Mouse (Mus musculus) adrenal gland, adult (tissue): Measurements from ENCODE around the gene Gnat2.
A peak's percentile ranks its signal among the peaks of the same experiment; 100 is the strongest.

Source experiments
- DNase-seq, 2 experiments: peaks; one replicate each; pipeline ENCODE4 v3.0.0; 2022 to 2023; ENCODE audit warnings: low spot score in 1 of 2; ENCODE audit not compliant: inconsistent age in 2 of 2

The Gnat2 gene

DNA sequence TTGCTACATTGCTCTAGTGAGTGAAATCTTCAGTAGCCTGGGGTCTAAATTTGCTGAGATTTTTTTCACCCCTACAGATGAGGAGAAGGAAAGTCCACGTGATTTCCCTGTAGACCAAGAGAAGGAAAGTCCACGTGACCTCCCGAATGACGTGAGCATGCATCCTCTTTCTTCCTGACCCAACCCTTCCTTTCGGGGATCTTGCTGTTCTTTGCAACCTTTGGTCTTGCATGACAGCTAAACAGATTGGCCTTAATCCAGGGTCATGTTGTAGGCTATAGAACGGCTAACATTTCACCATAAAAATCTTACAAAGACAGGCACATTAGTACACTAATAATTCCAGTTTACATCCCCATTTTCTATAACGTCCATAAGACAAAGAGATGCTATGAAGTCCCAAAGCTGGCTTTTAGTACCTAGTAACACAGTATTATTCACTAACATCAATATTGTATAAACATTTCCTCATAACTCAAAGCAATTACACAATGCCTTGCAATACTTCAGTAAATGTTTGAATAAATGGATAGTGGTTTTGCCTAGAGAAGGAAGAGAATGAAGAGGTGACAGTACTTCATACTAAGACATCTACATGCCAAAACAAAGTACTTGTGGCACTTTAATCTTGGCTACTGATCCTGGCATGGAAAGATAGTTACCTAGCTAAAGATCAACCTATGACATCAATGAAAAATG is 21.2 kb downstream of the Gnat2 start:
- DNase-seq = peak in 1 of 2 experiments; percentile 60

DNA sequence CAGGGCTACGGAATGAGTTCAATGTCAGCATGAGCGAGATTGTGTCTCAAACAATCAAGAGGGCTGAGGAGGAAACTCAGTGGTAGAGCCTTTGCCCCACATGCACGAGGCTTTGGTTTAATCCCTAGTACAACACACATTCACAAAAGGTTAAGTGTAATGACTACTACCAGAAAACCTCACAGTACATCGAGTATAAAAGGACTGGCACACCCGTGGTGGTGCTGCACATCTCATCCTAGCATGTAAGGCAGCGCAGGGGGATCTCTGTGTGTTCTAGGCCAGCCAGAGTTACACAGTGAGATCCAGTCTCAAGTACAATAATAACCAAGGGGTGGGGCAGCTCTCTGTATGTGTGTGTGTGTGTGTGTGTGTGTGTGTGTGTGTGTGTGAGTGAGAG is 24.9 kb downstream of the Gnat2 start:
- DNase-seq = no peak

DNA sequence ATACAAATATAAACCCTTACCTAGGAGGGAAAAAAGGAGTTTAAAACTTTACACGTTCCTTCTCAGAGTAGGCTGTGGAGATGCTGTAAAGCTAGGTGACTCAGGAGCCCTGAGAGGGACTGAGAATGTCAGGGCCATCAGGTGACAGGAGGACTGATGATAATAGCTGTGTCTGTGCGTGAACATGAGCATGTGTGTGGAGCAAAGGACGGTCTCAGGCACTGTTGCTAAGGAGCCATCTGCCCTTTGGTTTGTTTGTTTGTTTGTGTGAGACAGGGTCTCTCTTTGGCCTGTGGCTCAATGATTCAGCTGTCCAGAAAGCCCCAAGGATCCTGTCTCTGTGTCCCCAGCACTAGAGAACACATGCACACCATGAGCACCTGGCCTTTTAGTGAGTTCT is 28.5 kb downstream of the Gnat2 start:
- peak; percentile 42 to 76 for DNase-seq

DNA sequence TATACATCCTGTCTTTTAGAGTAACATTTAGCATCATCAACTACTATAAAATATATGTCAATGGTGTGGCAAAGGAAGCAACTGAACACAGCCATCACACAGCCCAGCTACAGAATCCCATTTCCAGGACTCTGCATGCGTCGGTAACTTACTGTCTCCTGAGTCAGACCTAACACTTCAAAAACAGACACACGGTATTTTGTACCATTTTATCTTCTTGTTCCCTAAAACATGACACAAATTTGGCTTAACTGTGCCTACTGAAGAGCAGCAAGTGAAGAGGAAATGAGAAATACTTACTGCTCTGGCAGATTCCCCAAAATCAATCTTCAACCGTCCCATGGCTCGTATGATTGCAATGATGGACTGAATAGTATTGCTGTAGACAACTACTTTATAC is 30.7 kb downstream of the Gnat2 start:
- DNase-seq = no peak

DNA sequence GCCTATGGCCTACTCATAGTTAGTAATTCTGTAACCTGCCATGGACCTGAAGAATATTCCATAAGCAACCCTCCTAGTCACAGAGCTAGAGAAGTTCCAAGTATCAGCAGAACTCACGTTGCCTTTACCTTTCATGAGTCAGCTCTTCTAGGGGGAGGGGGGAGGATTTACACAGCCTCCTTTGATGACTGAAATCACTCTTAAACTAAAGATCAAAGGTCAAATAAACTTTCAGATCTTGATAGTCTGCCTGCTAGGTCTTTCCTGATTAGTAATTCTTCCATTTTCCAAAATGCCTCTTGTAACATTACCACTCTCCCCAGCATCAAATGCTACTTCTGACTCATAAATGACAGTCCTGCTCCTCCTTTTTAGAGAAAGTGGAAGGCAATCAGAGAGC is 31.5 kb downstream of the Gnat2 start:
- peak in 1 of 2 experiments; percentile 67 for DNase-seq

DNA sequence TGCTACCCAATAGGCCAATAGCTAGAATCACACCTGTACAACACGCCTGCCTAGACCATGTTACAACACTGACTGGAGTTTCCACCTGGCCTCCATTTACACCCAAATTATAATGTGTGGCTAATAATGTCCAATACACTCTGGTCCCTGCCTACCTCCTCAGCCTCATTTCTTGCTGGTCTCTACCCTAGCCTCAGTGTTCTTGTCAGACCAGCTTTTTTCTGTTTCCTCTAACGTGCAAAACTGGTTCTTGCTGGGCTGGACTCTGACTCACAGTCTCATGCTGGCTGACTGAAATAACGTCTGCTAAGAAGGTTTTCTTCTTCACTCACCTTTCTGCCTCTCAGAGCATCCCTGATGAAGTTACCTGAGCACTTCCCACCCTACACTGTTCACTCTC is 33.7 kb downstream of the Gnat2 start:
- no peak for DNase-seq

DNA sequence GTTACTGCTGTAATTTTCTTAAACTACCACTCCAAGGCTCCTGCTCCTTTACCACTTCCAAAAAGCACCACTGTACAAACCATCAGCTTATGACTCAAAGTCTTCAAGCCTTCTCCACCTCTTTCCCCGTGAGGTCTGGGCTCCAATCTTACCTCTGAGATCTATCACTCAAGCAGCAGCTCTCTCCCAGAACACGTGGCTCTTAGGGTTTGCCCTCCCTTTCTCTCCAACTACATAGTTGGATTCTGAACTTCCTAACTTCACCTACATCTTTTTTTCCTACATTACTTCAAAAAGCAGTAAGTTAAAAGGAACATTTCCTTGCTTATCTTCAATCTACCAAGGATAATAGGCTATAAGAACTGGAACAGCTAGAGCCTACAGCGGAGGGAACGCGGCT is 35.9 kb downstream of the Gnat2 start:
- DNase-seq = no peak

DNA sequence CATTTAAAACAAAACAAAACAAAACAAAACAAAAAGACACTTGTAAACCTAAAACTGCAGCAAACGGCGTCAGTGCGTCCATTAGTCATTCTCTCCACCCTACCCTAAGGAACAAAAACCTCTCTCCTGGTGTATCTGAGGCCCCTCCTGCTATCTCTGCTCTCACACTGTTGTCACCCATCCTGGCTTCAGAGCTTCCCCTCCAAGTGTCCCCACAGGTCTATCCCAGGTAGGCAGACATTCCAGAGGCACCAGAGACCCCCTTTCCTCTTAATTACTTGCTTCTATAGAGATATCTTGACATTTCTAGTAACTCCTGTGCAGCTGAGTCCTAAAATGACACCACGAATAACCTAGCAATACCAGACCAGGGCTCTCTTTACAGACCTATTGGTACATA is 36.8 kb downstream of the Gnat2 start:
- no peak for DNase-seq

DNA sequence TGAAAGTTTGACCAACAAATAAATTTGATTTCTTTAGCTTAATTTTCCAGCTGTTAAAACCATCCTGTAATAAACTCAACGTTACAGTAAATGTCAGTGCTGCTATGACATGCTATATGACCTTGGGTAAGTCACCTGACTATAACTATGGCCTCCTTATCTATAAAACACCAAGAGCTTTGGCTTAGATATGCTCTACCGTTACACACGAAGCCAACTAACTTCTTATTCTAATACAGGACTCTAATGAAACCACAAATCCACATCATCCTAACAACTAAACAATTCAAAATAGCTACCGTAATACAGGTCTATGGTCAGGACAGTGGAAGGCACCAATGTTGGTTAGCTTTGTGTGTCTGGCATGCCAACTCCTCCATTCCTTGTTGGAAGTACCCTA is 37.2 kb downstream of the Gnat2 start:
- DNase-seq = no peak

DNA sequence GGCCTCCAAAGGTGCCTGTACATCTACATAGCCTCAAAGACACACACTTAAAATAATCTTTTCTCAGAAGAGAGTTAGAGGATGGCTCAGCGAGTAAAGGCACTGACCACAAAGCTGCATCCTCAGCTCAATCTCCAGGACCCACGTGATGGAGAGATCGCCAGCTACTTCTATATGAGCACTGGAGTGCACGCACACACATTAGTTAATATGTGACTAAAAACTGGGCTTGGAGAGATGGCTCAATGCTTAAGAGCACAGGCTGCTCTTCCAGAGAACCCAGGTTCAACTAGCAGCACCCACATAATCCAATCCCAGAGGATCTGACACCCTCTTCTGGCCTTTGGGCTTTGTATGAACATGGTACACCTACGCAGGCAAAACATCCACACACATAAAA is 38.6 kb downstream of the Gnat2 start:
- DNase-seq = no peak

DNA sequence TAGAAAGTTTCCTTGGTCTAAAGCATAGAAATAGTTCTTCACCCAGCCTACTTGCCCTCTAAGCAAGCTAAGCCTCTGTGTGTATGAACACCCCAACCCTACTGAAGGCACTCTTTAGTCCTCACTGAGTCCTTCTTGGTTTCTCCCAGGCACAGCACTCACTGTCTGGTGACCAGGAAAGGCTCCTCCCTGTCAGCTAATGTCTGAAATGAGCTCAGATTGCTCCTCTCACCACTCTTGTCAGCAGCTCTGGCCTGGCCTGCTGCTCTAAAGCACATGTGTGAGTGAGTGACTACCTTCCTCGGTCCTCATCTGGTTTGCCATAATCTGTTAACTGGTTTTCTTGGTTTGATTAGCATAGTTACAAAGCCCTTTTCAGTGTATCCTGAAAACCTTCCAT is 39.2 kb downstream of the Gnat2 start:
- no peak for DNase-seq

DNA sequence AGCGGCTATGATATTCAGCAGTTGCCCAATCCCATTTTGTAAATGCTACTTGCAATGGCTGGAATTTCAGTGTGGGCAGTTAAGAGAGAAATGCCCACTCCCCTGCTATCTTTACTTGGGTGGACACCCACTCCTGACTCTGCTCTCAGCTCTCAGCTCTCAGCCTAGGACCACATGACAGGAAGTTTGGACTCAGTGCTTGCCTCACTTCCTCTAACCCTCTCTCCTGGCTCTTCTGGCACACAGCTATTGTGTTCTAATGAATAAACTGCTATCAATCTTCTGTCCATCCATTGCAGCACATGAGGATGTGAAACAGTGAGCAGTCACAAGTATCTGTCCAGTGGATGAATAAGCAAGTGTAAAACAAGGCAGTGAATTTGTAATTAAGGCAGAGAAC is 39.9 kb downstream of the Gnat2 start:
- no peak for DNase-seq

DNA sequence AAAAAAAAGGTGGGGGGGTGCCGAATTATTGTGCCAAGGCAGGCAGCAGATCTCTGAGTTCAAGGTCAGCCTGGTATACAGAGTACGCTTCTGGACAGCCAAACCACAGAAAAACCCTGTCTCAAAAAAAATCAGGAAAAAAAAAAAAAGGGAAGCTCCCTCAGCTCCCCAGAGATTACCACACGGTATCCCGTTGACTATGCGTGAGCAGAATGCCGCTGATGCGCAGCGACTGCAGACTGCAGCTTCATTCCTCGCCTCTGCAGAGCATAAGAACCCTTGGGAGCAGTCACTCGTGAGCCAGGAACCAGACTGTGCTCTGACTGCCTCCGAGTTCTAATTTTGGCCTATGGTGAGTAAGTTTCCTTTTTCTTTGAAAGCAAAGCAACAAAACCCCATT is 42.1 kb downstream of the Gnat2 start:
- peak; percentile 47 to 71 for DNase-seq

DNA sequence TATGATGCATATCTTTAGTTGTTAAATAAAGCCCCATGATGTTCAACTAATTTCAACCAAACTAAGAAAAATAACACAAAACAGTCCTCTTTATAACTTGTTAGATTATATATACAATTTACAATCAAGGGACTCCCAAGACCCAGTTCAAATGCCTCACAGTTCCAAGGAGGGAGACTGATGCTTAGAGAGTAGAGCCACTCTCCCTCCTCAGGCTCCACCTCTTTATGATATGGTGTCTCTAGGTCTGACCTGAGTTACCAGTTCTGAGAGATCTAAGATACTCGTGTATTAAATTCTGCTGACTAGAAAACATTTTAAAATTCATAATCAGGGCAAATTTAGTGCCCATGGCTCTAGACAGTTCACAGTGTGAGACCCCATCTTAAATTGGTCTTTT is 46.5 kb downstream of the Gnat2 start:
- no peak for DNase-seq

DNA sequence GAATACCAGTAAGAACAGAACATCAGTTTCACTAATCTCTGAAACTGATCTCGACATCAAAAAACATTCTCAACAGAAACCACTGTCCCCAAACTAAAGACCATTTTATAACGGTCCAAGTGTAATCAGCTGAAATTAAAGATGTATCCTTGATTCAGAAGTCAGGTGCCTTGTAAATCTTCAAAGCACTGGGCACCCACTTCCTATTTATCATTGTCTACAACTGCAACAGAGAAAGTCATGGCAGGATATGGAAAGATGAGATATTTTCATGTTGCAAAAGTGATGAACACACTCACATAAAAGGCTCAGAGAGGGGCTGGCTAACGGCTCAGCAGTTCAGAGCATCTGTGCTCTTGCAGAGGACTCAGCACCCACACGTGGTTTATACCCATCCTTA is 48.2 kb downstream of the Gnat2 start:
- peak in 1 of 2 experiments; percentile 23 for DNase-seq

DNA sequence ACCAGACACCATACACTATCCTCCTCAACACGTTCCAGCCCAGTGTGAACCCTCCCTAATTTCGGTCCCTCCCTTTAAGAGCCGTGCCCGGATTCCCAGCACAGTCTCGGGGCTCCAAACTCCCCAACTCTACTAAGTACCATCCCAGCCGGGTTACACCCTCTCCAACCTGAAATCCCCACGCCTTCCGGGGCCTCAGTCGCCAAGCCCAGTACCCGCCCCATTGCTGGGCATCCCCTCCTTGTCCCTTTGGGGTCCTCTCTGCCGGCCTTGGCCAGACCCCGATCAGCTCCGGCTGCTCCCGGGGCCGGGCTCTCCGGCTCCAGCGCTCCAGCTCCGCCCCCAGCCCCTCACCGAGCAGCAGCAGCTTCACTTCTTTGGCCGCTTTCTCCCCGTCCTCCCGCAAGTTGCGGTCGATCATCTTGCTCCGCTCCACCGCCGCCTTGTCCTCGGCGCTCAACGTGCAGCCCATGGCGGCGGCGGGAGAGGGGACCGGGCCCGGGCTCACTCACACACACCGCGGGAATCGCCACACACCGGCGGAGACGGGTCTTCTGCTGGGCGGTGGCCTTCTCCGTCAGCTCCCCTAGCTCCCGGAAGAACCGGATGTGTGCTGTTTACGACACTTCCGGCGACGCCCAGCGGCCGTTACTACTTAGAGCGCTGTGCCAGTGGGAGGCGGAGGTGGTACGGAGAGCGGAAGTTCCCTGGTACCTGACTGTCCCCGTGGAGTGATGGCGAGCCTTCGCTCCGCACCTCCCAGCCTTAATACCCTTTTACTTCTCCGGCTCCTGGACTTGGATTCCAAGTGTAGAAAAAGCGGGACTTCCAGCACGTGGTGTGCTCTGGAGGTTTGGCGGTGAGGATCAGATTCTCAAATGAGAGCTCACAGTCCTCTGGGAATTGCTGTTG is 53.2 kb downstream of the Gnat2 start, which contains the start of gene Gnai3:
Gene Gnai3, minus strand, starts transcription at position 613 of the 912 bp plus-strand sequence.
- peak; percentile 93 to 97 for DNase-seq

DNA sequence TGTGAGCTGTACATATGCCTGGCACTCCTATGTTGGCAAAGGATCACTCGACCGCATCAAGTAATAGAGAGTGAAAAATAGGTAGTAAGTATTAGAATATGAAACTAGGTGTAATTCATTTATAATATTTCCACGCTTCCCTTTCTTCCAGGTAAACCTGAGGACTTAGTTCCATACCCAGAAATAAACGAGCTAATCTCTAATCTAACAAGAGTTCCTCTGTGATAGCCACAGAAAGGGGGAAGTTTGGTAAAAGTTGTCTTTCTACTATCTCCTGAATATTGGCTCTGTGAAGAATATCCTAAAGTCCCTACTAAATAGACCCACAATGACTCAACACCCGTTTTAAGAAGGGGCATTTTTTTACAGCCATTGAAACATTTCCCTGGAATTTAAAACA is 54.1 kb downstream of the Gnat2 start:
- no peak for DNase-seq

DNA sequence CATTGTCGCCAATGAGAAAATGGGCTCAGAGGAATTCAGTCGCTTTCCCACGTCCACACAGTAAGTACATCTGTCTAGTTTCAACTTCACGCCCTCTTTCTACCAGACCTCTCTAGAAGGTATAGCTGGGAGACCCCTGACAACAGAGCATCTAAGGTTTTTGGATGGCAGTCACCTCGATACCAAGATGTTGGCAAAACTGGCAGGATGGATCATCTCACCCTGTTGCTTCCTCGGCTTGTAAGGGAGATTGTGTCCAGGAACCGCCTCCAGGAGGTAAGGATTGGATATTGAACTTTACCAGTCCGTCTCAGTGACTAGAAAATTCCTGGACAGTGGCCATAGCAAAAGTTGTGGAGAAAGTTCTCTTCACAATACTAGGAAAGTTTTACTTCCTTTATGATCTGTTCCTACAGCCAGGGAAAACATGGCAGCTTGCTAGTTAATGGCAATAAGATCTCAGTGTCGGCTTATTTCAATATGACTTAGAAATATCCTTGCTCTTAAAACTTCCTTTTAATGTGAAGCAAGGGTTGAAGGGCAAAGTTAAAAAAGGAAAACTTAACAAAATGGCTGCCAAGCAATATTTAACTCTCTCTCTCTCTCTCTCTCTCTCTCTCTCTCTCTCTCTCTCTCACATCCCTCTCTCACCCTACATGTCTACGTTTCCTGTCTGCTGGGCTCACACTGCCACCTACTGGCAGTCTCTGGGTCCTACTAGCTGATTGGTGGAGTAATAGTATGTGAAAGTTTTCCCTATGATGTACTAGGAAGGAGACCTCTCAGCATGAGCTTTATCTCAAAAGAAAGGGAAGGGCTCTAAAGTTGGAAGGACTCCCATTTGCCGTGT is 55.0 kb downstream of the Gnat2 start:
- DNase-seq = peak; percentile 87 to 95
